33 mouse cellular contexts compared by ENCODE assay signal in the genomic region with DNA sequence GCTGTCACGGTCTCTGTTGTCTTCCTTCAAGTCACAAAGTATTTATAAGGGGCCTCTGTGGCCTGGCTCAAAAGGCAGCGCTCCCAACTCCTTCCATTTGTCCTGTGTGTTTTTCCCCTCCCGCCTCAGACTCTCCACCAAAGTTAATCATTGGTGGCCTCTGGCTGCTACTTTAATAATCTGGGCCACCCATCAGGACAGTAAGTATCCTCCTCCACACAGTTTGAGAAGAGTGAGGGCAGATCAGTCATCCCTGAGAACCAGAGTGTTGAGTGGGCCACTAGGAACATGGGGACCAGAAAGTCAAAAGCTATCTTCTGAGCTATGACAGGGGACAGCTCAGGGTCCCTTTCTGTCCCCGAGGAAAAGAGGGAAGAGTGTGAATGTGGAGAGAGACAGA. TPM values are rescaled to one million over a fixed set of nuclear protein-coding genes. Genes with fewer than 3 reads are reported as not detected.
"Had no signal": no experiment of that assay in that cellular context is flagged by ENCODE, and none has a peak within 500 bp of the region (broad histone marks: within the 10 kb centered on the region; RNA-seq: fewer than 3 reads in every experiment).

No protein-coding gene starts in this region.

- H3K27me3 ChIP-seq: heart, embryonic 12.5 days; heart, embryonic 13.5 days; heart, embryonic 15.5 days; hindbrain, embryonic 12.5 days; hindbrain, embryonic 13.5 days; hindbrain, embryonic 15.5 days; intestine, embryonic 15.5 days had no signal

- H3K9ac ChIP-seq: heart, embryonic 12.5 days; heart, embryonic 13.5 days; heart, embryonic 15.5 days; hindbrain, embryonic 12.5 days; hindbrain, embryonic 13.5 days; hindbrain, embryonic 14.5 days; hindbrain, embryonic 15.5 days; intestine, embryonic 15.5 days had no signal

- H3K36me3 ChIP-seq: intestine, embryonic 15.5 days had no signal

- H3K4me1 ChIP-seq: heart, embryonic 10.5 days; heart, embryonic 13.5 days; intestine, embryonic 15.5 days had no signal

- H3K4me3 ChIP-seq: heart, adult 2 months; heart, embryonic 10.5 days; heart, embryonic 12.5 days; heart, embryonic 13.5 days; heart, embryonic 15.5 days; hindbrain, embryonic 10.5 days; hindbrain, embryonic 12.5 days; hindbrain, embryonic 13.5 days; hindbrain, embryonic 15.5 days; intestine, embryonic 15.5 days; layer of hippocampus, adult 2 months; left cerebral cortex, adult 2 months had no signal

- H3K4me2 ChIP-seq: heart, embryonic 11.5 days; heart, embryonic 12.5 days; heart, embryonic 13.5 days; heart, embryonic 15.5 days; hindbrain, embryonic 12.5 days; hindbrain, embryonic 13.5 days; hindbrain, embryonic 14.5 days; hindbrain, embryonic 15.5 days; intestine, embryonic 15.5 days had no signal

- H3K9me3 ChIP-seq: heart, embryonic 10.5 days; heart, embryonic 12.5 days; heart, embryonic 13.5 days; heart, embryonic 15.5 days; hindbrain, embryonic 10.5 days; hindbrain, embryonic 12.5 days; hindbrain, embryonic 13.5 days; hindbrain, embryonic 15.5 days; intestine, embryonic 15.5 days had no signal

- H3K27ac ChIP-seq: heart, adult 2 months; heart, embryonic 10.5 days; heart, embryonic 13.5 days; heart, embryonic 15.5 days; hindbrain, embryonic 10.5 days; hindbrain, embryonic 12.5 days; hindbrain, embryonic 14.5 days; hindbrain, embryonic 15.5 days; hindbrain, postnatal 0 days; intestine, embryonic 15.5 days; kidney, postnatal 0 days; layer of hippocampus, adult 2 months; left cerebral cortex, adult 2 months had no signal

- ATAC-seq: hindbrain, embryonic 16.5 days; hindbrain, postnatal 0 days; inflammation-experienced regulatory T-cells, adult 6 months; intestine, embryonic 15.5 days; intestine, embryonic 16.5 days; intestine, postnatal 0 days had no signal

- DNase-seq: heart, adult 2 months; heart, postnatal 10 days; heart, postnatal 14 days; heart, postnatal 36 days; heart, postnatal 4 days; kidney, adult 11 months; kidney, adult 18-20 months; kidney, adult 2 months; kidney, adult 8-10 months; kidney, postnatal 10 days; kidney, postnatal 14 days; kidney, postnatal 36 days; layer of hippocampus, adult 9-11 months; layer of hippocampus, postnatal 36 days had no signal

RNA-seq across cellular contexts. Expression of gene Ttc12, which starts 56.6 kb away (rescaled TPM):
- polyA plus RNA-seq: inflammation-experienced regulatory T-cells, adult 6 months had no signal
